Mouse (Mus musculus) right cerebral cortex, postnatal 14 days (tissue): Measurements from ENCODE around the gene Nek4.
A peak's percentile ranks its signal among the peaks of the same experiment; 100 is the strongest.

Experiments used
- DNase-seq: peaks from one replicate; pipeline ENCODE4 v3.0.0; 2022

The Nek4 gene

GRCm38 (mm10) chr14:30951154-30951825 is at the start of gene Nek4:
Gene Nek4, plus strand, starts transcription at chr14:30951377.
- DNase-seq = peak; percentile 96

GRCm38 (mm10) chr14:30902628-30903027 is 48.5 kb upstream of the Nek4 start:
- DNase-seq = no peak

GRCm38 (mm10) chr14:30903036-30903435 is 48.1 kb upstream of the Nek4 start:
- DNase-seq = no peak

DNA sequence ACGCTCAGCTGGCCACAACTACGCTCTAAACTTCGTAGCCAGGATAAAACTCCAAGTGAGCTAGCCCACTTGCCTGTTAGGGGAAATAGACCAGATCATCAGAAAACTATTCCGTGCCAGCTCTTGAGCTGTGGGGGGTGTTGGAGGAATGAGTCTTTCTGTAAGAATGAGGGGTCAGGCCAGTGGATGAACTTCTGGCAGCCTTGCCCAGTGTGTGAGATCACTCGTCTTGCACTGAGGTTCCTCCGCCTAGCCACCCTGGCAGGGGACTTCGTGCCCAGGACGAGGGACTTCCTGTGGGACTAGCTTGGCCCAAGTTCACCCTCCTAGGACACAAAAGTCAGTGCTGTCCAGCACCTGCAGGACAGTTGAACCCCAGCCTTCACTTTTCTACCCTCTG is 46.9 kb upstream of the Nek4 start:
- DNase-seq = no peak

- no peak for DNase-seq
These were observed 45.2 kb upstream of the Nek4 start for GRCm38 (mm10) chr14:30906001-30906400.

- DNase-seq = no peak
These were observed 43.3 kb upstream of the Nek4 start for GRCm38 (mm10) chr14:30907814-30908265.

GRCm38 (mm10) chr14:30911141-30911540 is 40.0 kb upstream of the Nek4 start:
- DNase-seq = no peak

GRCm38 (mm10) chr14:30912641-30913040 is 38.5 kb upstream of the Nek4 start:
- DNase-seq = no peak

DNA sequence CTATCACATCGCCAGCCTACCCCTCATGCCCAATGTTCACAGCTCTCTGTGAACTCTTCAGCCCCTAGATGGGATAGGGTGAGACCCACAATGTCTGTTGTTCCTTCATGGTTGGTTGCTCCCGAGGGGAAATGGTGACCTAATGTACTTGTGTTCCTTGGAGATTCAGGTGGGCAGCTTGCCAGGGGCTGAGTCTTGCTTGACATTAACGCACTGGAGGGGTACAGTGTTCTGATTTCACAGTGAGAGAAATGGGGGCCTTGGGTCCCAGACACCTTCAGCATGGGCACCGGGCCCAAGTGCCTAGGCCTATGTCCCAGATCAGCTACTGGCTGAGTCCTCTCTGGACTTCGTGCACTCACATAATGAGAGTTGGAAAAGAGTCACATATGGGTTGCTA is 37.8 kb upstream of the Nek4 start:
- no peak for DNase-seq

DNA sequence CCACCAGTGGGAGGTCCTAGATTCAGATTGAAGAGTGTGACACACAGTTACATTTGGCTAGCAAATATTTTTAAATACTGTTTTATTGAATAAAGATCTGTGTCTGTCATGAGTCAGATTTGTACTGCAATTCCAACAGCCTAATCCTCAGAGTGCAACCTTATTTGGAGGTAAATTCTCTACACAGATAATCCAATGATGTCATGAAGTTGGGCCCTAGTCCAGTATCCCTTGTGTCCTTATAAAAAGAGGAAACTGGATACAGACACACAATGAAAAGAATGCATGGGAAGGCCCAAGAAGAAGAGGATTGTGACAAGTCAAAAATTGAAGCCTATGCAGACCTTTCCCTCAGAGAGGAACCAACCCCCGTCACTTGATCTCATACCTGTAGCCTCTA is 34.7 kb upstream of the Nek4 start:
- DNase-seq = no peak

- no peak for DNase-seq
These were observed 29.0 kb upstream of the Nek4 start for GRCm38 (mm10) chr14:30922053-30922670.

GRCm38 (mm10) chr14:30923375-30924105 is 27.6 kb upstream of the Nek4 start, which contains the start of gene Itih3:
Gene Itih3, minus strand, starts transcription at chr14:30923760.
- no peak for DNase-seq

DNA sequence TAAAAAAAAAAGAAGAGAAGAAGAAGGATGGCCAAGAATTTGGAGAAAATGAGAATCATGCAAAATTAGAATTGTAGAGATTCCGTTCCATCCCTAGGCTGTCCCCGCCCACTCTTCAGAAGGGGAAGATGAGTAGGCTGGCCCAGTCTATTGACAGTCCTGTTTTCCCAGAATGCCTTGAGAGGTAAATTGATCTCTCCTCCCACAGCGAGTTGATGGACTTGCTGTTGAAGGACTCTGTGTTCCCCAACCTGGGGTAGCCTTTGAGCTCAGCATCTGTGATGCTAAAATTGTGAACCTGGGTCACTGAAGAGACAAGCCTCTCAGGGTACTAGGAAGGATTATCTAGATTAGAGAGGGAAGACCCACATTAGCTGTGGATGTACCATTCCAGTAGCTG is 25.7 kb upstream of the Nek4 start:
- DNase-seq = no peak

- no peak for DNase-seq
These were observed 20.8 kb upstream of the Nek4 start for GRCm38 (mm10) chr14:30930386-30930785.

DNA sequence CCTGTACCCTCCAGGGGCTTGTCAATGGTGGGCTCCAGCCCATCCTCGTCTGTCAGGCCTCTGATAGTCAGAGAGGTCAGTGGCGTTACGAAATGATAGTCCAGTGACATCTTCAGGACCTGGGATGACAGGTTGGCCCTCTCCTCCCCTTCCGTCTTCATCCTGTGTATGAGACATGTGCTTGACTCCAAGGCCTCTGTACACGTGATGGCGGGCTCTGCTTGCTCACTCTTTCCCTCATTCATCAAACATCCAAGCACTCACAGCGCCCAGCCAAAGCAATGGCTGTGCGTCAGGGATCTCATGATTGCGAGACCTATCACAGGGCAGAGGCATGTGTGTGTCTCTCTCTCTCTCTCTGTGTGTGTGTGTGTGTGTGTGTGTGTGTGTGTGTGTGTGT is 17.8 kb upstream of the Nek4 start:
- DNase-seq = no peak

DNA sequence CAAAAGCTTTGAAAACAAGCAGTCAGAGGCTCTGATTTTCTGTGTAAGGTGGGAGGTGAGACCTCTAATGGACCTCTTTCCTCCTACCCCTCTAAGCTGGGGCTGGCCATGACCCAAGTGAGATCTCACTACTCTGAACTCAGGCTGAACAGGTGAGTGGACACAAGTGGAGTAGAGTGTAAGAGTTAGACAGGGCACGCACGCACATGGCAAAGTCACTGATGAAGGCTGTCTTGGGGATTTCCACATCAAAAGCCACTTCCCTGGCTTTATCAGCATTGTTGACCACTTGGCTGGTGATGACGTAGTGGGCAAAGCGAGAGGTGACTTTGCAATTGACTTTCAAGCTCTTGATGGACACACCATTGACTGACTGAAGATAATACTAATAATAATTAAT is 8.9 kb upstream of the Nek4 start:
- DNase-seq = no peak

- DNase-seq = no peak
These were observed 8.1 kb upstream of the Nek4 start, which contains the start of gene Itih1 for GRCm38 (mm10) chr14:30943038-30943437. Gene Itih1, minus strand, starts transcription at chr14:30943289.

DNA sequence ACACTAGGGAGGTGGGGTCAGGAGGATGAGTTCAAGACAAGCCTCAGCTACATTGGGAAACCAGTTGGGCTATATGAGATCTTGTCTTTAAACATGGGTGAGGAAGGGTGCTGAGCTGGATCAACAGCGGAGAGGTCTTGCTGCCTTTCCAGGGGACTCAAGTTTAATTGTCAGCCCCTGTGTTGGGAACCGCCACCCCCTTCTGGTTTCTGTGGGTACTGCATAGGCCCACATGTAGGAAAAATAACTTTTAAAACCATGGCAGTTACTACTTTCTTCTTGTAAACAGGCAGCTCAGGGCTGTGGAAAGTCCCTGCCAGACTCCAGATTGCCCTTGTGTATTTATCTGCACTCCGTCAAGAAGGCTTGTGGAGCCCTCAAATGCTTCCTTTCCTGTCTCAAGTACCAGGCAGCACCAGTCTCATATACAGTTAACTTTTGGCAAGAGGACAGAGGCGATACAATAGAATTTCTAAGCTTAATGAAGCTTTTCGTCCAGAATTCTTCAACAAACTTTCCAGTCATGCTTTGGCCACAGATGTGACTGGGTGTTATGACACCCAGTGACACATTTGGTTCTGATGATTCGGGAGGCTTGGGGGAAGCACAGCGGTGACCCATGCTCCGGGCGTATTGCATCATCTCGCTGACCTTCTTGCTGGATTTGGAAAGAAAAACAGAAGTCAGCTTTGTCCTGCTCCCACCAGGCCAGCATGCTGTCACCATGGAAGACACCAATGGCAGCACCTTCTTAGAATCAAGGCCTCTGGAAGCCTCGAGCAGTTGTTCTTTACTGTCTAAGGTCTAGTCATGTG is 7.1 kb upstream of the Nek4 start:
- peak; percentile 72 for DNase-seq

DNA sequence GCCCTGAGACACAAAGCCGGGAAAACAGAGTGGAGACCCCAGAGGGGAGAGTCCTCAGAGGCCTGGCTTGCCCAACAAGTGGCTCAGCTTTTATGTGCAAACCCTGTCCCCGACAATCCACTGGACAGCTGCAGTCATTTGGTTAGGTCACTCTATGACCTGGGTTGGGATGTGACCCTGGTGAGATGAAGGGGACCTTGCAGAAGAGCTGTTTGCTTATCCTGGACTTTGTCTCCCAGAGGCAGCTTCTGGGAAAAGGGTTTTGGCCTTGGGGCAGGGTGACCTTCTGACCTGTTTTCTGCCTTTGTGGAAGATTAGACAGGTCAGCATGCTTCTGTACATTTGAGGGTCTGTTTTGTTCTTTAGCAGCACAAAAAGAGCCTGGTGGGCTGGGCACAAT is 6.4 kb upstream of the Nek4 start:
- no peak for DNase-seq

DNA sequence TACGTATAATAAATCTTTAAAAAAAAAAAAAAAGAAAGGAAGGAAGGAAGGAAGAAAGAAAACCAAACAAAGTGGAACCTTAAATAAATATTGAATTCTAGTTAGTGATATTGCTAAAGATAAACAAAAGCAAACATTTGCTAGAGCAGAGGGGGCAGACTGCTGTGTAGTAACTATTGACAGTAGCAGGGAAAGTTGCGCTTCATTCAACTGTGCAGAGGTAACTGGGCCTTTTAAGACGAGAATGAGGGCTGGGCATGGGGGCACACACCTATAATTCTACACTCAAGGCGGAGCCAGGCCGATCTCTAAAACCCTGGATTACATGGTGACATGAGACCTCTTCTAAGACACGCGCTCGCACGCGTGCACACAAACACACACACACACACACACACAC is 1.2 kb upstream of the Nek4 start:
- no peak for DNase-seq

DNA sequence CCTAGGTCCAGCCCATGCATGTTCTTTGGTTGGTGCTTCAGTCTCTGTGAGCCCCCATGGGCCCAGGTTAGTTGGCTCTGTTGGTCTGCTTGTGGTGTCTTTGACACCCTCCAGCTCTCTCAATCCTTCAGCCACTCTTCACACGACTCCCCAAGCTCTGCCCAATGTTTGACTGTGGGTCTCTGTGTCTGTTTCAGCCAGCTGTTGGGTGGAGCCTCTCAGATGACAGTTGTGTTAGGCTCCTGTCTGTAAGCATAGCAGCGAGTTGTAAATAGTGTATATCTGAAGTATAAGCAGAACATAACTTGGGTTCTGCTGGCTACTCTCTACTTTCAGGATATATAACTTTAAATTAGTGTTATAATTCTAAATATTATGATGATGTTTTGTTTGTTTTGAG is 7.3 kb downstream of the Nek4 start:
- no peak for DNase-seq

GRCm38 (mm10) chr14:30959031-30959430 is 7.9 kb downstream of the Nek4 start:
- DNase-seq = no peak

- no peak for DNase-seq
These were observed 9.2 kb downstream of the Nek4 start for GRCm38 (mm10) chr14:30960366-30960765.
